Comparison of ENCODE assay signal across 8 mouse cellular contexts in genomic region chr11:95688981-95689380, GRCm38 (mm10). TPM values are rescaled to one million over a fixed set of nuclear protein-coding genes. Genes with fewer than 3 reads are reported as not detected.
DNase-seq lines count a peak whose midpoint lies in the region; ATAC-seq and TF ChIP-seq lines count a peak whose summit lies in the region.

No protein-coding gene starts in this region.

- peaks cover 18% of the 10 kb centered on the region for H3K4me1 ChIP-seq in thymus, adult 2 months (replicated peaks; ENCODE audit: control insufficient read depth, insufficient read depth, low read length)
- H3K4me1 ChIP-seq in heart, adult 2 months (ENCODE audit: control insufficient read depth, insufficient read depth, low read length), result peaks cover 16% of the 10 kb centered on the region
- peaks cover 62% of the 10 kb centered on the region for H3K4me1 ChIP-seq in liver, embryonic 12.5 days
- H3K4me1 ChIP-seq in spleen, adult 2 months (ENCODE audit: control insufficient read depth, insufficient read depth, insufficient read length), result peaks cover 29% of the 10 kb centered on the region; the same call in 1 of the 2 replicates
- H3K4me1 ChIP-seq in forebrain, embryonic 15.5 days, result no peaks in the 10 kb centered on the region

- peak overlapping the region; percentile 71 for H3K4me2 ChIP-seq in liver, embryonic 12.5 days
- H3K4me2 ChIP-seq in forebrain, embryonic 15.5 days (replicated peaks), result no peak overlapping the region

- H3K36me3 ChIP-seq in thymus, adult 2 months (ENCODE audit: control insufficient read depth, insufficient read depth, low read length), result no peaks in the 10 kb centered on the region
- no peaks in the 10 kb centered on the region for H3K36me3 ChIP-seq in heart, adult 2 months (ENCODE audit: control insufficient read depth, insufficient read depth, low read length)
- no peaks in the 10 kb centered on the region for H3K36me3 ChIP-seq in liver, embryonic 12.5 days
- no peaks in the 10 kb centered on the region for H3K36me3 ChIP-seq in spleen, adult 2 months (ENCODE audit: control insufficient read depth, insufficient read depth, low read length)
- no peaks in the 10 kb centered on the region for H3K36me3 ChIP-seq in forebrain, embryonic 15.5 days

- TF ChIP-seq CTCF in thymus, adult 2 months (IDR thresholded peaks at IDR 0.05; ENCODE audit: borderline replicate concordance, control insufficient read depth, extremely low read depth, insufficient read depth, low read length, poor library complexity), result no peak
- peak; percentile 17; the same call in 1 of the 2 replicates for TF ChIP-seq CTCF in heart, adult 2 months (IDR thresholded peaks at IDR 0.05)
- TF ChIP-seq CTCF in spleen, adult 2 months (IDR thresholded peaks at IDR 0.05; ENCODE audit: extremely low read depth, insufficient read depth, insufficient read length, insufficient replicate concordance), result no peak

- no peaks in the 10 kb centered on the region for H3K79me2 ChIP-seq in heart, adult 2 months (replicated peaks; ENCODE audit: control insufficient read depth, insufficient read depth, low read length)

- H3K9ac ChIP-seq in heart, adult 2 months (ENCODE audit: low read depth, low read length), result peak overlapping the region; percentile 23
- H3K9ac ChIP-seq in liver, embryonic 12.5 days, result peak overlapping the region; percentile 51
- H3K9ac ChIP-seq in forebrain, embryonic 15.5 days (replicated peaks), result no peak overlapping the region

- no peak for TF ChIP-seq POLR2A in thymus, adult 2 months (IDR thresholded peaks at IDR 0.05; ENCODE audit: control insufficient read depth, extremely low read depth, insufficient read depth, low read length, poor library complexity)
- TF ChIP-seq POLR2A in heart, adult 2 months (IDR thresholded peaks at IDR 0.05; ENCODE audit: insufficient read depth, low read depth, low read length), result no peak
- no peak for TF ChIP-seq POLR2A in spleen, adult 2 months (IDR thresholded peaks at IDR 0.05; ENCODE audit: low read depth, low read length)

- ATAC-seq in liver, embryonic 12.5 days, result peak; percentile 88
- no peak for ATAC-seq in forebrain, embryonic 15.5 days (replicated peaks)

- peak; percentile 10 for DNase-seq in thymus, adult 2 months
- no peak for DNase-seq in thymus, adult 18-20 months
- DNase-seq in heart, adult 2 months, result peak; percentile 47 to 58
- peak in 1 of 2 experiments; percentile 16 for DNase-seq in spleen, adult 2 months (ENCODE audit: low read depth in 1 of 2, low spot score in 2 of 2)
- DNase-seq in cerebellum, postnatal 4 days (ENCODE audit: low spot score in 2 of 2), result no peak
- no peak for DNase-seq in layer of hippocampus, postnatal 36 days

- 11% methylated on average over 7 of the region's 7 CpGs for WGBS in thymus, adult 2 months
- 6% methylated on average over 7 of the region's 7 CpGs for WGBS in heart, adult 2 months
- WGBS in liver, embryonic 12.5 days (ENCODE audit: insufficient replicate concordance), result 15% methylated on average over 7 of the region's 7 CpGs
- 6% methylated on average over 7 of the region's 7 CpGs for WGBS in spleen, adult 2 months
- WGBS in forebrain, embryonic 15.5 days, result 77% methylated on average over 7 of the region's 7 CpGs

- TF ChIP-seq EP300 in heart, adult 2 months (IDR thresholded peaks at IDR 0.05; ENCODE audit: insufficient read depth, low read depth, low read length), result 0 out of 2 replicates have a peak, but pooled peaks have one; percentile 21

- no peak overlapping the region for H3K4me3 ChIP-seq in thymus, adult 2 months (ENCODE audit: control insufficient read depth, insufficient read depth, low read length)
- peak overlapping the region; percentile 27 for H3K4me3 ChIP-seq in heart, adult 2 months
- H3K4me3 ChIP-seq in liver, embryonic 12.5 days, result peak overlapping the region; percentile 31
- H3K4me3 ChIP-seq in spleen, adult 2 months (ENCODE audit: extremely low read depth, insufficient read depth, insufficient read length), result no peak overlapping the region; the same call in 1 of the 2 replicates
- no peak overlapping the region for H3K4me3 ChIP-seq in forebrain, embryonic 15.5 days

- H3K27me3 ChIP-seq in thymus, adult 2 months (ENCODE audit: control insufficient read depth, insufficient read depth, low read length), result no peaks in the 10 kb centered on the region
- no peaks in the 10 kb centered on the region for H3K27me3 ChIP-seq in heart, adult 2 months (ENCODE audit: control insufficient read depth, insufficient read depth, low read length)
- no peaks in the 10 kb centered on the region for H3K27me3 ChIP-seq in liver, embryonic 12.5 days (replicated peaks)
- H3K27me3 ChIP-seq in spleen, adult 2 months (ENCODE audit: control insufficient read depth, insufficient read depth, low read length), result no peaks in the 10 kb centered on the region
- no peaks in the 10 kb centered on the region for H3K27me3 ChIP-seq in forebrain, embryonic 15.5 days

- no peak overlapping the region; the same call in 1 of the 2 replicates for H3K27ac ChIP-seq in thymus, adult 2 months (ENCODE audit: control insufficient read depth, insufficient read depth, low read length)
- peak overlapping the region; percentile 53 for H3K27ac ChIP-seq in heart, adult 2 months
- peak overlapping the region; percentile 91 for H3K27ac ChIP-seq in liver, embryonic 12.5 days
- H3K27ac ChIP-seq in spleen, adult 2 months (ENCODE audit: insufficient read depth, low read length), result peak overlapping the region; percentile 78
- no peak overlapping the region for H3K27ac ChIP-seq in forebrain, embryonic 15.5 days (replicated peaks)

- no peaks in the 10 kb centered on the region for H3K9me3 ChIP-seq in liver, embryonic 12.5 days (replicated peaks)
- H3K9me3 ChIP-seq in forebrain, embryonic 15.5 days, result no peaks in the 10 kb centered on the region

- intact Hi-C loops in heart, adult 2 months (cut with DNase I), result loop anchor here (2.0 to 5.0 kb wide), 3 partner anchors 22 to 168 kb away; partner anchors contain the start of gene Phospho1

RNA-seq across cellular contexts. Expression of gene Phb, which starts 22.2 kb away (rescaled TPM):
- 88.9 and 103 TPM in 2 replicates for polyA plus RNA-seq in thymus, adult 2 months (2012; rRNA removed)
- 100 to 1,000 TPM; 358 to 383 TPM for total RNA-seq in heart, adult 2 months (2021)
- 281 and 456 TPM in 2 replicates for polyA plus RNA-seq in heart, adult 2 months (2012; rRNA removed)
- polyA plus RNA-seq in liver, embryonic 12.5 days (2016; fragmentation: Nextera tagmentation; extraction: Ambion mirVana), result 205 and 206 TPM in 2 replicates
- polyA plus RNA-seq in spleen, adult 2 months (2012; rRNA removed), result 46.5 and 49.5 TPM in 2 replicates
- polyA plus RNA-seq in forebrain, embryonic 15.5 days (2015; fragmentation: Nextera tagmentation; extraction: Ambion mirVana), result 187 and 192 TPM in 2 replicates
- total RNA-seq in layer of hippocampus, postnatal 36 days (2021), result 100 to 1,000 TPM; 105 to 106 TPM

RNA-seq across cellular contexts. Expression of gene Zfp652, which starts 23.5 kb away (rescaled TPM):
- polyA plus RNA-seq in thymus, adult 2 months (2012; rRNA removed), result 34.1 and 38.6 TPM in 2 replicates
- 10 to 100 TPM; 47.6 to 54.4 TPM for total RNA-seq in heart, adult 2 months (2021)
- 16.1 and 22.3 TPM in 2 replicates for polyA plus RNA-seq in heart, adult 2 months (2012; rRNA removed)
- polyA plus RNA-seq in liver, embryonic 12.5 days (2016; fragmentation: Nextera tagmentation; extraction: Ambion mirVana), result 8.9 TPM in 2 replicates
- polyA plus RNA-seq in spleen, adult 2 months (2012; rRNA removed), result 18.2 and 25.8 TPM in 2 replicates
- 32.5 and 35.4 TPM in 2 replicates for polyA plus RNA-seq in forebrain, embryonic 15.5 days (2015; fragmentation: Nextera tagmentation; extraction: Ambion mirVana)
- total RNA-seq in layer of hippocampus, postnatal 36 days (2021), result 10 to 100 TPM; 47.9 to 54.6 TPM

RNA-seq across cellular contexts. Expression of gene B130006D01Rik, which starts 34.4 kb away (rescaled TPM):
- 0.34 and 0.38 TPM in 2 replicates for polyA plus RNA-seq in thymus, adult 2 months (2012; rRNA removed)
- total RNA-seq in heart, adult 2 months (2021), result under 1 TPM; 0.26 to 0.30 TPM
- 0.06 and 0.15 TPM in 2 replicates for polyA plus RNA-seq in heart, adult 2 months (2012; rRNA removed)
- polyA plus RNA-seq in liver, embryonic 12.5 days (2016; fragmentation: Nextera tagmentation; extraction: Ambion mirVana), result 0.62 and 0.65 TPM in 2 replicates
- polyA plus RNA-seq in spleen, adult 2 months (2012; rRNA removed), result 0.08 and 0.14 TPM in 2 replicates
- polyA plus RNA-seq in forebrain, embryonic 15.5 days (2015; fragmentation: Nextera tagmentation; extraction: Ambion mirVana), result 1.4 and 1.9 TPM in 2 replicates
- 1 to 10 TPM; 1.5 to 1.9 TPM for total RNA-seq in layer of hippocampus, postnatal 36 days (2021)

Comparison
In these comparisons a context has a peak if more than half of its experiments do, and no peak if none do; other contexts are left out.
1. DNase-seq: peak in thymus, adult 2 months (single experiment) and heart, adult 2 months (2 of 2); none in thymus, adult 18-20 months (0 of 2), cerebellum, postnatal 4 days (0 of 2) and layer of hippocampus, postnatal 36 days (0 of 2).
2. H3K27ac ChIP-seq: peak in heart, adult 2 months (single experiment), liver, embryonic 12.5 days (single experiment) and spleen, adult 2 months (single experiment); none in thymus, adult 2 months (single experiment) and forebrain, embryonic 15.5 days (single experiment).
3. H3K4me3 ChIP-seq: peak in heart, adult 2 months (single experiment) and liver, embryonic 12.5 days (single experiment); none in thymus, adult 2 months (single experiment), spleen, adult 2 months (single experiment) and forebrain, embryonic 15.5 days (single experiment).